Mouse (Mus musculus) urinary bladder, adult 18-20 months (tissue): ENCODE data around the gene Vrk1.

Experiments
- DNase-seq, 2 experiments: peaks; one replicate each; pipeline ENCODE4 v3.0.0; 2022; ENCODE audit warnings: low spot score in 2 of 2, mixed read lengths in 2 of 2

Vrk1 gene

DNA sequence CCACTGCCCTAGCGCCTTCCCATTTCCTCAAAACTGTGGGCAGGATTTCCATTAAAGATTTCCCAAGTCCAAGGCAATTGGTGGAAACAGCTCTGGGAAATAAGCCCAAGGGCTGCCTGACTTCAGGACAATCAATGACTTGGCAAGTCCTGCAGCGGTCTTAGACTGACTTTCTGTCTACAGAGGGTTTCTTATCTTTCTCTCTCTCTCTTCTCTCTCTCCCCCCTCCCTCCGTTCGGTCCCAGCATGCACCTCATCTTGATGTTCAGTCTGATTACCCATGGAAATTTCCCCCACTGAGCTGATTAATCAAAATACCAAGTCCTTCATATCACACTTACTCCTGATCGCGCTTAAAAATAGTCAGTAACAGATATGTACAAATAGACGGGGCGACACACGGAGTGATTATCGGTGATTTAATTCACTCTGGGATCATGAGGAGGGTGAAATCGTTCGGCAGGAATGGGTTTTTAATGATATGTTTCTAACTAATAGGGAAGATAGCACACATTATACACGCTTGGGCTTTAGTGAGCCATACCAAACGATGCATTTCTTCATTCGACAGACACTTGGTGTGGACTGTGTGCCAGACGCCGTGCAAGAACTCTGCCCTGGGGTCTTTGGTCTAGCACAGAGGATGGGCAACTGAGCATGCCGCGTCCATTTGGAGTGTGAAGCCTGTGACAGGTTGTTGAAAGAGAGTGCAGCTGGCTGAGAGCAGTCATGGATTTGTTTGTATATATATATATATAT, 12.8 kb upstream of the Vrk1 start:
- DNase-seq: no peak

DNA sequence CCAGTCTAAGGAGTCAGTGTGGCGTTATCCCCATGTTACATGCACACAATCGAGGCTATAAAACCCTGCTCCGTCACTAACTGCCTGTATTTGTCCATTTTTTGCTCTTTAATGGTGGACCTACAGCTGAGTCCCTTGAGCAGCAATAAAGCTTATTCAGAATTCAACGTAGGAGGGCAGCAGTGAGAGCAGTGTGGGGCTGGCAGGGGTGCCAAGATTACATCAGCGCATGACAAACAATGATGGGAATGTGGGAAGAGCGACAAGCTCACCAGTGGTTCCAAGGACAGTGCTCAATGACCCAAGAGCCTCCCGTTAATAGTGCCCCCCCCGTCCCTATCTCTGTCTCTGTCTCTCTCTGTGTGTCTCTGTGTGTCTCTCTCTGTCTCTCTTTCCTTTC, 8.3 kb upstream of the Vrk1 start:
- no peak for DNase-seq

DNA sequence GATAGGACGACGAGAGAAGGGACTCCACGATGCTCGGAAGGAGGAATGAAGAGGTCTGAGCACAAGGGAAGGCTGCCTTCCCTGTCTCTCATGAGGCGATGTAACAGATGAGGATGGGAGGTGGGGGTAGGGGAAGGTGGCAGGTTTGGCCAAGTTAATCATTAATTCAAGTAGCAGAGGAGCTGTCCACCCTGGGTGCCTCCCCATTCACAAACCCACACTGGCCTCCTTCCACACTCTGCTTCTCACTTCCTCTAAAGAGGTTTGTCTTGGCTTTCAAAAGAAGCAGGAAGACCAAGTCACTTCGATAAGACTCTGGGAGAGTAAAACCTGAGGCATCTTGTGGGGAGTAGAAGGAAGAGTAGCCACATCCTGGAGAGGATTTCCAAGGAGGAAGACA, 5.3 kb upstream of the Vrk1 start:
- DNase-seq: no peak

DNA sequence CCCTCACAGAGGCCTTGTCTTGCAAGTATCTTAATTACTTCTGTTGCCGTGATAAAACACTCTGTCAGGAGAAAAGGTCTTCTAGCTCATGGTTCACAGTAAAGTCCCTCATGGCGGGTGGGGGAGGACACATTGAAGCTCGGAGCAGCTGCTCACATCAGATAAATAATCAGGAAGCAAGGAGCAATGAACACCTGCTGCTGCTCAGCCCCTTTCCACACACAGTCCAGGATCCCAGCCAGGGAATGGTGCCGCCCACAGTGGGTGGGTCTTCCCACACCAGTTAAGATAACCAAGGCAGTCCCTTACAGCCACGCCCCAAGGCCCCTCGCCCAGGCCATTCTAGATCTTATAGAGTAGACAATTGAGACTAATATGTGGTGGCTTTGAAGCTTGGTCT, 3.8 kb upstream of the Vrk1 start:
- DNase-seq: no peak

- no peak for DNase-seq
Measured at GRCm38 (mm10) chr12:106008348-106009050, 1.5 kb upstream of the Vrk1 start.

DNA sequence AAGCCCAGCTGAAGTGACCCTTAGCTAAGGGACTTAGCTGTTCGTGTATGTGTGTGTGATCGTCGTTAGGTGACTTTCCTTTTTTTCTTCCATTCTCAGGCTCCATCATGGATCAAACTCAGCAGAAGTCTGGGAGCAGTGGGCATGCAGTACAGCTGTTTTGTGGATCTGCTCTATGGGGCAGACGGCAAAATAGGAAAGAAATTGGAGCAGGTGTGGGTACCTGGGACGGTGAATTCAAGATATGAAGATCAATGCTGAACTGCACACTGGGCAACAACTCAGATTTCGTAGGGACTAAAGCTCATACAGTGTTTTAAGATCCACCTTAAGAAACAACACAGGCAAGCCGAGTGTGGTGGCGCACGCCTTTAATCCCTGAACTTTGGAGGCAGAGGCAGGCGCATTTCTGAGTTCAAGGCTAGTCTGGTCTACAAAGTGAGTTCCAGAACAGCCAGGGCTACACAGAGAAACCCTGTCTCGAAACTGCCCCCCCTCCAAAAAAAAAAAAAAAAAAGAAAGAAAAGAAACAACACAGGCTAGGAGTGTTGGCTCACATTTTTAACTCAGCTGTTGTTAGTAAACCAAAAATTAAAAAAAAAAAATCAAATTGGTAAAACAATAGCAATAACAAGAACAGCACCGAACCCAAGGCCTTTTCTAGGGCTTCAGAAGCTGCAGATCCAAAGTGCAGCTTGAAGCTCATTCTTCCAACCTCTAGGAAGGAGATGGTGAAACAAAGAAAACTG, 732 bp upstream of the Vrk1 start:
- no peak for DNase-seq

- no peak for DNase-seq
Measured at GRCm38 (mm10) chr12:106012161-106012560, 2.1 kb downstream of the Vrk1 start.

- no peak for DNase-seq
Measured at GRCm38 (mm10) chr12:106016265-106017012, 6.4 kb downstream of the Vrk1 start.

- DNase-seq: no peak
Measured at GRCm38 (mm10) chr12:106020063-106020462, 10.0 kb downstream of the Vrk1 start.

DNA sequence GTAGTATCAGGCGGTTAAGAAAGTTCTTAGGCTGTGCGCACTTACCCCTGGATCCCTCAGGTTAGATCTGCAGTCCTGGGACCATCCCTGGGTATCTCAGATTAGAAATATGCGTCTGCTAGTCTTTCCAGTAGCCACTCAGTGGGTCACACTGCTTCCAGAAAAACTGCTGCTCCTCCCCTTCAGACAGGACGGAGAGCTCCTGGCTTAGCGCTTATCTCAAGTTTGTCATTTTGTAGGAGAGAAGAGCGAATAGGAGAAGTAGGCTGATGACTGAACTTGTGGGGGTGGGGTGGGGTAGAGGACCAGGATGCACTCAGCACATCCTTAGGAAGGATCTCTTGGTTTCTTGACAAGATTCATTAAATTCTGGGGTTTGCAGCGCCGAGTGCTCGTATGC, 13.6 kb downstream of the Vrk1 start:
- no peak for DNase-seq

DNA sequence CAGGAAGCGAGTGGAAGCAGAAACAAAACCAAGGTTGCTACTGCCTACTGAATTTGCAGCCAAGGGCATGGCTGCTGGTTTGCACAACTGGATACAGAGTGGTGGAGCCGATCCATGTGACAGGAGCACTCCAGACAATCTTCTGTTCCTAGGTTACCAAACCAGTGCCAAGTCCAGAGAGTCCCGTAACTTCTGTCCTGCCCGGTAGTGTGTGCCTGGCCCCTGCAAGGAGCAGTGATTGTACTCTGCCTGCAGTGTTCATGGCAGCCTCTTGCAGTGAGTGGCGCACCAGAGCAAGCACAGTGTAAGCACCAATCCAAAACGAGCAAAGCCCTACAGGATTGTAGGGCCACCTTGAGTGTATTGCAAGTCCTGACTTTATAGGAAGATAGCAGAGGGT, 15.4 kb downstream of the Vrk1 start:
- DNase-seq: no peak

GRCm38 (mm10) chr12:106026385-106027134, 16.5 kb downstream of the Vrk1 start:
- DNase-seq: no peak

GRCm38 (mm10) chr12:106027372-106027771, 17.3 kb downstream of the Vrk1 start:
- DNase-seq: no peak

DNA sequence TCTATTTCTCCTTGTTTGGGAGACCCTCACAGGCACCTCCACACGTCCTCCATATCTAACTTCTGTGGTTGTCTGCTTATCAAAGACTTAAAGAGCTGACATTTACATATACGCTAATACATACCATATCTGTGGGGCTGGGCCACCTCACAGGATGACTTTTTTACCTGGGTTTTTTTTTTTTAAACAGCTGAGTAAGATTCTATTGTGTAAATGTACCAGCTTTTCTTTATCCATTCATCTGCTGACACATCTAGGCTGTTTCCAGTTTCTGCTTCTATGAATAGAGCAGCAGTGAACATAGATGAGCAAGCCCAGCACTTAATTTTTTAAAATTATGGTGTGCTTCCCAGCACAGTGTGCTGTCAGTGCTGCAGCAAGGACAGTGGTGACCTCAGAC, 19.6 kb downstream of the Vrk1 start:
- DNase-seq: no peak

DNA sequence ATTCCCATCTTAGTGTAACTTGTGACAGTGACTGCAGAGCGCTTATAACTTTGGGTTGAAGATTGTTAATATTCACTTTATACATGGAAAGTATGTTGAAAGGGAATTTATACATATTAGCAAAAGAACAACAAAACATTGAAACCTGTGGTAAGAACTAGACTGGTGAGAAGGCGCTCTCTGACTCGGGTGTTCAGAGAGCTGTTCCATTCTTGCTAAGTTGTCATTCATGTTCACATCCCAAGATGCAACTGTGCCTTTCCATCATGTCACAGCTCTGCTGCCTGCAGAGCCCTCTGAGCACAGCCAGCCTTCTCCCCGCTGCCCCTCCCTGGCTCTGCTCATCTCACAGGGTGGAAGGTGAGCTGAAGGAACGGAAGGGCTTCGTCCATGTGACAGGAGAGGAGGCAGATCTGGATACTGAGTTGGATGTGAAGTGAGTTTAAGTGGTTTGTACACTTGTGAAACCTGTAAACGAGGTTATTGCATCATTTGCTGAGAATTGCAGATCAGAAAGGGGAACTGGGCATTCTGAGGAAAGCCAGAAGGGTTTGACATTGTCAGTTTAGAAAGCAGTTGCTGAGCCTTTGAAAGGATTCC, 20.2 kb downstream of the Vrk1 start:
- DNase-seq: no peak

DNA sequence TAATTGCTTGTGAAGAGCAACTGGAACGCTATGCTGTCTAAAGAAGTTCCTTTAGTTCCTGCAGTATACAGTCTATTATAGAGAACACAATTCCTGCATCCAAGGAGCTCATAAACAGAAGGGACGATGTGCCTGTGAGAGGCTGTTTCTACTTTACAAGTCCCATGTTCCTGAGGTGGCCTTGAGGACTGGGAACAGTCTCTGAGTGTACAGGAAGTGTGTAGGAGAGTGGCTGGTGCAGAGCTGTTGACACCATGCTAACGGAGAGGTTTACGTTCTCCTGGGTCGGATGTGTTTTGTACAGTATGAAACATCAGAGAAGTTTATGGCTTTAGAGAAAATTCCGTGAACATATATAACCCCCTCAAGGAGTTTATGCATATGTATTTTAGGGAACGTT, 20.8 kb downstream of the Vrk1 start:
- DNase-seq: no peak

DNA sequence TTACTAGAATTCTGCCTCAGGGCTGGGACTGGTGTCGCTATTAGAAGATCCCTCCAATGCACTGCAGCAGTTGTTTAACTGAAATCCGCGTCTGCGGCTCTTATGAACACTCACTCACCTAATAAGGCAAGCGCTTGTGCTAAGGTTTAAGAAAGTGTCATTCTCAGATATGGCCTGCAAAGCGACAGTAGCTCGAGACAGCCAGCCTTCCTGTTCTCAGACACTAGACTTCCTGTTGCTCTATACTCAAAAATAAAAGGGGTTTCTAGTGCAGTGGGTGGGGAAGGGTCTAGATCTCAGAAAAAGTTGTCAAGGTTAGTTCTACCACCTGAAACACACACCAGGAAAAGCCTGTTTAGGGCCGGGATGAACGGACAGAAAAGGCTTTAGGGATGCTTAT, 21.9 kb downstream of the Vrk1 start:
- no peak for DNase-seq

DNA sequence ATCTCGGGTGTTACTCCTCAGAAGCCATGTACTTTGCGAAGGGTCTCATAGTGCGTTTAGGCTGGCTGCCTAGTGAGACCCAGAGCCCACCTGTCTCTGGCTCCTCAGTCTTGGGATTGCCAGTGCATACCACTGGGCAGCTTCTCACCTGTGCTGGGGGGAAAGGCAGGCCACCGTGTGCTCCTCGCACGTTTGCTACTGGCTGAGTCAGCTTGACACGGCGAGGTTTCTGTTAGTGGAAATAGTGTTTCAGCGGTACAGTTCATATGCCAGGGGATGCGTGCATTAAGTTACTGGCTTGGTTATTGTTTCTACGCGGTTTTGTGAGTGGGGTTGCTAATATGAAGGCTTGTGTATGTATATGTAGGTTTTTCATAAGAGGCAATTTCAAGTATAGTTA, 22.3 kb downstream of the Vrk1 start:
- no peak for DNase-seq

DNA sequence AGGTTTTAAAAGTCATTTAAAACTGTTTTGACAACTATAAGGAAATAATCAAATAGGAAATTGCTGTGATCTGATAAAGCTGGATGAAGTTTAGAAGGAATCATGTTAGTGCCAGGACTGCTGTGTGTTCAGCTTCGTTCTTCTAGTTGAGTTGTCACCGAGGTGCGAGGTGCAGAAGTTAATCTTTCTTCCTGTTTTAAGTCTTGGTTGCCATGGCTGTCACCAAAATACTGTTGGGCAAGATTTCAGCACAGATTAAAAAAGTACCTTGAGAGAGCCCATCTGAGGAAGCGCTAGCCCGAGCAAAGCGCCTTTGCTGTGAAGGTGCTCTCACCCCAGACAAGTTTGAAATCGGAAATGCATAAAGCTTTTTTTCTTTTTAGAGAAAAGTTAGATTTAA, 24.2 kb downstream of the Vrk1 start:
- no peak for DNase-seq

DNA sequence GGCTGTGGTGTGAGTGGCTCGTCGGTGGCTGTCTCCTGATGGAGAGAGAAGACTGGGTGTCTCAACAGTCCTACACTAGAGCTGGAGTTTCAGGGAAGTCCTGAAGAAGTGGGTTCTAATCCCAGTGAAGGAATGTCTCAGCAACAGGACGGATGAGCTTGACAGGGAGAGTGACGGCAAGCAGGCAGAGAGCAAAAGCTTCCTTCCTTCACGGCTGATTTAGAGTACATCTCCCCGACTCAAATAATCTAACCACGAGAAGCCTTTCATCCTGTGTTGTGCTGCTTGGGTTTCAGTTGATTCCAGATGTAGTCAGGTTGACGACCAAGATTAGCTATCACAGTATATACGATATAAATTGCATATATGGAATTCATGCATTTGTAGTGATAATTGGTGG, 24.7 kb downstream of the Vrk1 start:
- no peak for DNase-seq

DNA sequence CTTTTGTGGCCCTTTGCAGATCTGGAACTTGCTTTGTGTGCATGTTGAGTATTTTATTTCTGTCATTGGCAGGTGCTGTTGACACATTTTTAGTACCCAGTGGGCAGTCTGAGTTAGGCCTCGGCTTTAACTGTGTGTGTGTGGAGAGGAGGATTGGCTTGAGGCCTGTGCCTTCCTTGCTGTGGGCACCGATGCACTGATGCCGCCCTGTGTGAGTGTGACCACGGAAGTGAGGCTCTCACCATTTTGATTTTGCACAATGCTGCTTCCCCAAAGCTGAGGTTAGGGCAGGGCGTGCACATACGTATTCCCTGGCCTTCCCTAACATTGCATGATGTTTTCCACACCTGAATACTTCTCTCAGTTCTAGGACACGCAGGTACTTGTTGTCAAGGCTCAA, 30.2 kb downstream of the Vrk1 start:
- DNase-seq: no peak
